Mouse (Mus musculus) kidney, postnatal 36 days (tissue): ENCODE measurements around the gene Gm20873.
"Not testable (repeated sequence)": the region's sequence is repeated elsewhere in the genome, so short reads cannot be mapped to it uniquely, and the experiment has no call there.

ENCODE experiments used
- DNase-seq, 2 experiments: peaks; one replicate each; pipeline ENCODE4 v3.0.0; 2021 to 2022; ENCODE audit warnings: mixed read lengths in 2 of 2

The Gm20873 gene

GRCm38 (mm10) chrY:6266798-6267197 lies at the start of gene Gm20873:
Gm20873 (plus strand) TSS chrY:6267098.
- DNase-seq: not testable (repeated sequence)

- DNase-seq: not testable (repeated sequence)
These were observed 29.0 kb upstream of the Gm20873 start, which contains the start of gene Gm21746 for GRCm38 (mm10) chrY:6237895-6238294. Gm21746 (minus strand) TSS chrY:6237995.
